Mouse (Mus musculus) limb, embryonic 15.5 days (tissue): ENCODE measurements around the gene Tfap2b. TPM values are rescaled to one million over a fixed set of nuclear protein-coding genes. Genes with fewer than 3 reads are reported as not detected.

Source experiments
- ATAC-seq: fragments of 200-750 bp; cut with Nextera tagmentation; 2 replicates; pipeline ENCODE4 v1.8.0; 2017; ENCODE audit warnings: low read depth, moderate TSS enrichment; ENCODE audit not compliant: insufficient number of reproducible peaks, low FRiP score, low TSS enrichment
- H3K27ac ChIP-seq: fragments of 300-500 bp; sonication (generic); 2 replicates; pipeline ENCODE4 v1.5.1; 2015; ENCODE audit warnings: moderate library complexity, mild to moderate bottlenecking, inconsistent platforms
- H3K27me3 ChIP-seq: fragments of 300-500 bp; sonication (generic); 2 replicates; pipeline ENCODE4 v1.6.1; 2015; ENCODE audit warnings: inconsistent platforms
- H3K36me3 ChIP-seq: fragments of 300-500 bp; sonication (generic); 2 replicates; pipeline ENCODE4 v1.6.1; 2015; ENCODE audit warnings: inconsistent platforms
- H3K4me1 ChIP-seq: fragments of 300-500 bp; sonication (generic); 2 replicates; pipeline ENCODE4 v1.6.1; 2015; ENCODE audit warnings: inconsistent platforms
- H3K4me2 ChIP-seq: fragments of 300-500 bp; sonication (generic); 2 replicates; pipeline ENCODE4 v1.6.1; 2015; ENCODE audit warnings: mild to moderate bottlenecking, inconsistent platforms
- H3K4me3 ChIP-seq: fragments of 300-500 bp; sonication (generic); 2 replicates; pipeline ENCODE4 v1.5.1; 2015; ENCODE audit warnings: mild to moderate bottlenecking, inconsistent platforms
- H3K9ac ChIP-seq: fragments of 300-500 bp; sonication (generic); 2 replicates; pipeline ENCODE4 v1.6.1; 2015; ENCODE audit warnings: inconsistent platforms
- H3K9me3 ChIP-seq: fragments of 300-500 bp; sonication (generic); 2 replicates; pipeline ENCODE4 v1.6.1; 2016; ENCODE audit warnings: inconsistent platforms
- WGBS: fragments of 180-500 bp; shearing (Covaris S2); methylation state at CpG from one replicate; pipeline ENCODE4 v1.1.7; 2015; 5-methylcytosine and 5-hydroxymethylcytosine counted together
- polyA plus RNA-seq: library from polyadenylated mRNA; unstranded; fragments of >200 nt; fragmentation: Nextera tagmentation; extraction: Ambion mirVana; gene quantifications from 2 replicates; pipeline ENCODE4 v1.2.1, GENCODE M21; 2015

Gene Tfap2b
- polyA plus RNA-seq, 1 experiment from 2014 or later: 57.8 TPM

DNA sequence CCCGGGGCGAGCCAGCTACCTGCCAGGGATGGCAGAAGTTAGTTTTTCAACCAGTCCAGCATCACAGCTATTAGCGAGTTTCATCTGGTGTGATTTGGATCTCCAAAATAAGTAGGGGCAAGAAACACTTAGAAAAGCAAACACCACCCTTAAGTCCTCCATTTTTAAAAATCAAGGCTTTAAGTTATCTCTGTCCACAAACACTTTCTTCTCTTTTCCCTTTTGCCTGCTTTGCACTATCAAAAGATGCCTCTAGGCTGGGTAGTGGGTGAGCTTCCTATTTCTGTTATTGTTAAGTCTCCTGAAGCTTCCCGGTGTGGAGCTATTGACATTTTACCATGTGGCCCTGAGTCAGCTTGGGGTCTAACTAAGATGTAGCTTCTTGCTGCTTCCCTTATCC is 4.5 kb downstream of the Tfap2b start:
- H3K4me3 ChIP-seq: peak overlapping the region; percentile 45
- no peaks in the 10 kb centered on the region for H3K36me3 ChIP-seq
- no peaks in the 10 kb centered on the region for H3K9me3 ChIP-seq
- no peak for ATAC-seq
- peak overlapping the region; percentile 73 for H3K27ac ChIP-seq
- peaks cover 10% of the 10 kb centered on the region; the same call in 1 of the 2 replicates for H3K4me1 ChIP-seq
- H3K4me2 ChIP-seq: peak overlapping the region; percentile 22; the same call in 1 of the 2 replicates
- peaks cover 65% of the 10 kb centered on the region for H3K27me3 ChIP-seq
- 0 out of 2 replicates have a peak overlapping the region, but pooled peaks have one; percentile 7 for H3K9ac ChIP-seq
- WGBS: 8% methylated on average over 4 of the region's 4 CpGs

DNA sequence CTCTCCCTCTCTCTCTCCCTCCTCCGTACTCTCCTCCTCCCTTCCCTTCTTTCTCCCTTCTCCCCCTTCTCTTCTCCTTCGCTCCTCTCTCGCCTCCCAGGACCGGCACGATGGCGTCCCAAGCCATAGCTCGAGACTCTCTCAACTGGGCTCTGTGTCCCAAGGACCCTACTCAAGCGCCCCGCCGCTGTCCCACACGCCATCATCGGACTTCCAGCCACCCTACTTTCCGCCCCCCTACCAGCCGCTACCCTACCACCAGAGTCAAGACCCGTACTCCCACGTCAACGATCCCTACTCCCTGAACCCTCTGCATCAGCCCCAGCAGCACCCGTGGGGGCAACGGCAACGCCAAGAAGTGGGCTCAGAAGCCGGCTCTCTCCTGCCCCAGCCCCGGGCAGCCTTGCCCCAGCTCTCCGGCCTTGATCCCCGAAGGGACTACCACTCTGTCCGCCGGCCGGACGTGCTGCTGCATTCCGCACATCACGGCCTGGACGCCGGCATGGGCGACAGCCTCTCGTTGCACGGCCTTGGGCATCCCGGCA is 5.2 kb downstream of the Tfap2b start:
- no peak for ATAC-seq
- peak overlapping the region; percentile 31; the same call in 1 of the 2 replicates for H3K9ac ChIP-seq
- H3K4me1 ChIP-seq: peaks cover 10% of the 10 kb centered on the region; the same call in 1 of the 2 replicates
- H3K36me3 ChIP-seq: no peaks in the 10 kb centered on the region
- peak overlapping the region; percentile 45 for H3K4me3 ChIP-seq
- H3K9me3 ChIP-seq: no peaks in the 10 kb centered on the region
- peak overlapping the region; percentile 37 for H3K4me2 ChIP-seq
- peaks cover 66% of the 10 kb centered on the region for H3K27me3 ChIP-seq
- peak overlapping the region; percentile 40 for H3K27ac ChIP-seq
- under 1% methylated on average over 36 of the region's 36 CpGs for WGBS

- Histone ChIP-seq H3K4me1 (peaks cover 4% of the 10 kb centered on the region; the same call in 1 of the 2 replicates), H3K4me2 (peak overlapping the region; percentile 26), H3K27ac (no peak overlapping the region), H3K36me3 (no peaks in the 10 kb centered on the region), H3K27me3 (peaks cover 77% of the 10 kb centered on the region), H3K4me3 (no peak overlapping the region), H3K9me3 (no peaks in the 10 kb centered on the region), H3K9ac (no peak overlapping the region)
- no peak for ATAC-seq
- 4% methylated on average over 16 of the region's 16 CpGs for WGBS
Measured at GRCm38 (mm10) chr1:19217391-19217790, 8.7 kb downstream of the Tfap2b start.

DNA sequence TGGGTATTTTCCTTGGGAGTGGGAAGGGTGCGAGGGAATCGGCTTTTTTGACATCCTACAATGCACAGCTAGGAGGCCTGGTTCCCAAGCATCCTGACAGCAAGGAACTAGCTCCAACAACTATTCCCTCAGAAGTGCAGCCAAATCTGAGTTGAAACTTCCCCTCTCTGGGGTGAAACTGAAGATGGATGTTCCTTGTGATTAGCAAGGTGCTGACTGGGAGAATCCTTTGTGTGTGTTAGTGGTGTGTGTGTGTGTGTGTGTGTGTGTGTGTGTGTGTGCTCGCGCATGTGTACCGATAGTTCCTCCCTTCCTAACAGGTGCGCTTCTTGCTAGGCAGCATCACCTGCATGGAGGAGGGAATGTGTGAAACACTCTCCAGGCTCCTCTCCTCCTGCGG is 9.5 kb downstream of the Tfap2b start:
- no peak overlapping the region for H3K27ac ChIP-seq
- no peak overlapping the region for H3K4me3 ChIP-seq
- no peak for ATAC-seq
- H3K9me3 ChIP-seq: no peaks in the 10 kb centered on the region
- no peak overlapping the region for H3K9ac ChIP-seq
- H3K27me3 ChIP-seq: peaks cover 73% of the 10 kb centered on the region
- H3K4me1 ChIP-seq: peaks cover 4% of the 10 kb centered on the region; the same call in 1 of the 2 replicates
- H3K36me3 ChIP-seq: no peaks in the 10 kb centered on the region
- no peak overlapping the region for H3K4me2 ChIP-seq
- WGBS: 11% methylated on average over 7 of the region's 7 CpGs

DNA sequence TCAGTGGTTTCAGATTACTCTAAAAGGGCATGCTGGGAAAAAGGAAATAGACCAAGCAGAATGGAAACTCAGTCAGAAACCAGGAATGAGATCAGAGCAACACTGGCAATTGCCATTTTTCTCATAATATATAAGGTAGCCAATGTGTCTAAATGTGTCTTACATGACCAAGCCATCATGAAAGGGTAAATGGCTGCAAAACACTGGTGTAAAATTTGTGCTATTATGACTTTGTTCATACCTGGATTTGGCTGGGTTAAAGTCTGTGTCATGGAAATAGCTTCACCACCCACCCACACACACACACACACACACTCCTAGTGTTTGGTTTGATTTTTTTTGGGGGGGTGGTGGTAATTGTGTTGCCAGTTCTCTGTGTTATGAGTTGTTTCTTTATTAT is 10.7 kb downstream of the Tfap2b start:
- no peak for ATAC-seq
- Histone ChIP-seq H3K36me3 (no peaks in the 10 kb centered on the region), H3K9me3 (no peaks in the 10 kb centered on the region), H3K27ac (no peak overlapping the region), H3K27me3 (peaks cover 74% of the 10 kb centered on the region), H3K4me2 (no peak overlapping the region), H3K4me1 (no peaks in the 10 kb centered on the region), H3K4me3 (no peak overlapping the region), H3K9ac (no peak overlapping the region)

GRCm38 (mm10) chr1:19220564-19220963 is 11.8 kb downstream of the Tfap2b start:
- H3K9ac ChIP-seq: no peak overlapping the region
- H3K4me2 ChIP-seq: no peak overlapping the region
- WGBS: 7% methylated on average over 1 of the region's 1 CpGs
- H3K4me3 ChIP-seq: no peak overlapping the region
- H3K27ac ChIP-seq: no peak overlapping the region
- no peaks in the 10 kb centered on the region for H3K9me3 ChIP-seq
- H3K4me1 ChIP-seq: no peaks in the 10 kb centered on the region
- peaks cover 73% of the 10 kb centered on the region for H3K27me3 ChIP-seq
- no peak for ATAC-seq
- H3K36me3 ChIP-seq: no peaks in the 10 kb centered on the region

DNA sequence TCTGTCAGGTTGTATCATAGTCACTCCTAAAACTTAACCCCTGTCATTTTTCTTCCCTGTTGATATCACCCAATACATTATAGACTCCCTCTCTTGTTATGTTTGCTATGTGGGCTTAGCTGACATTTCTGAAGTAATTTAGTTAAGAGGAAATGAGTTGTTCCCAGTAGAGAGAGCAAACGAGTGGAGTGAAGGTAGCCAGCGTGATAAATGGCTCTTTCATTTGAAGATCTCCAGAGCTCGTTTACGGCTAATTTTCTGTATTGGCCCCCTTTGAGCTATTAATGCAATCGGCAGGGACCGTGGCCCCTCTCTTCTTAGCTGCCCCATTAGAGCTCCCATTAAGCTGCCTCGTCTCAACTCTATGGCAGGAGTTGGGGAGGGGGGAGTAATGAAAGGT is 12.9 kb downstream of the Tfap2b start:
- H3K9ac ChIP-seq: no peak overlapping the region
- H3K9me3 ChIP-seq: no peaks in the 10 kb centered on the region
- no peak overlapping the region for H3K27ac ChIP-seq
- H3K4me2 ChIP-seq: no peak overlapping the region
- H3K4me1 ChIP-seq: no peaks in the 10 kb centered on the region
- no peaks in the 10 kb centered on the region for H3K36me3 ChIP-seq
- no peak overlapping the region for H3K4me3 ChIP-seq
- 2% methylated on average over 7 of the region's 7 CpGs for WGBS
- H3K27me3 ChIP-seq: peaks cover 71% of the 10 kb centered on the region
- ATAC-seq: no peak

DNA sequence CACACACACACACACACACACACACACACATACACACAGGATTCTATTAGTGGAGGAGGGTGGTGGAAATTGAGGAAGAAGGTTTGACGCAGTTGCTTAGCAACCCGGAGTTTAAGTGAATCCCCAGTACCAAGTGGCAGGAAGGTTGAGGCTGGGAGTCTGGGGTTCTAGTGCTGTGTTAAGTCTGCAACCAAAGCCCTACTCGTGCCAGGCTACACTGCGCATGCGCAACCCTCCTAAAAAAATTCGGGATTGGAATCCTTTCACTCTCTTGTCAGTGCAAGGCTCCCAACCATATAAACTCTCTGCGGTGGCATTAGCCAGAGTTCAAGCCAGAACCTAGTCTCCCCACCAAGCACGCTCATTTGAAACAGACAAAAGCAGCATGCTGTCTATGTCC is 18.0 kb downstream of the Tfap2b start:
- WGBS: 11% methylated on average over 8 of the region's 8 CpGs
- no peak for ATAC-seq

DNA sequence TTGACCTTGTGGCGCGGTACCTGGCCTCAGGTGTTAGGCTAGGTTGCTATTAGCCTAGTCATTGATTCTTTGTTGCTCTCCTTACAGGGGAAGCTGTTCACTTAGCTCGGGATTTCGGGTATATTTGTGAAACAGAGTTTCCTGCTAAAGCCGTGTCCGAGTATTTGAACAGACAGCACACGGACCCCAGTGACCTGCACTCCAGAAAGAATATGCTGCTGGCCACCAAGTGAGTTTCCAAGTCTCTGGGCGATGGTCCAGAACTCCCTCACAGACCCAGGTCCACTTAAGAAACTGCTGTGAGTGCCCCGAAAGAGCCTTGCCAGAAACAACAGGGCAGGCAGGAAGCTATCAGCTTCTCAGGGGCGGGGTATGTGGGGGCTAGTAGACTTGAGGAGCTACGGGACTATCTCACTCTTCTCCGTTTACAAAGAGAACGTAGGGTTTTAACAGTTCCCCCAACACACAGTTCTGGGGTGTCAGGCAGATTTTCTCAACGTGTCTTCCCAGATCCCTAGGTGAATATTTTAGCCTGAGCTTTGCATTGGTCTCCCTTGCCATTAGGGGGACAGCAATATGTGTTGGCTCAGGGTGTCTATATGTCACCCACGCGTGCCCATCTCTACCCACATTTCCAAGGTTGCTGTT is 22.3 kb downstream of the Tfap2b start:
- WGBS: 5% methylated on average over 16 of the region's 16 CpGs
- H3K4me2 ChIP-seq: no peak overlapping the region
- peaks cover 61% of the 10 kb centered on the region for H3K27me3 ChIP-seq
- H3K9me3 ChIP-seq: no peaks in the 10 kb centered on the region
- no peak overlapping the region for H3K4me3 ChIP-seq
- H3K27ac ChIP-seq: peak overlapping the region; percentile 61
- peak; percentile 21; the same call in 1 of the 2 replicates for ATAC-seq
- peaks cover 12% of the 10 kb centered on the region; the same call in 1 of the 2 replicates for H3K4me1 ChIP-seq
- no peaks in the 10 kb centered on the region for H3K36me3 ChIP-seq
- no peak overlapping the region for H3K9ac ChIP-seq

More for the DNA sequence above, 18.0 kb downstream of the Tfap2b start:
- Histone ChIP-seq H3K27ac (no peak overlapping the region), H3K4me3 (no peak overlapping the region), H3K9me3 (no peaks in the 10 kb centered on the region), H3K4me2 (no peak overlapping the region), H3K27me3 (peaks cover 65% of the 10 kb centered on the region), H3K9ac (no peak overlapping the region), H3K36me3 (no peaks in the 10 kb centered on the region), H3K4me1 (peaks cover 8% of the 10 kb centered on the region; the same call in 1 of the 2 replicates)

DNA sequence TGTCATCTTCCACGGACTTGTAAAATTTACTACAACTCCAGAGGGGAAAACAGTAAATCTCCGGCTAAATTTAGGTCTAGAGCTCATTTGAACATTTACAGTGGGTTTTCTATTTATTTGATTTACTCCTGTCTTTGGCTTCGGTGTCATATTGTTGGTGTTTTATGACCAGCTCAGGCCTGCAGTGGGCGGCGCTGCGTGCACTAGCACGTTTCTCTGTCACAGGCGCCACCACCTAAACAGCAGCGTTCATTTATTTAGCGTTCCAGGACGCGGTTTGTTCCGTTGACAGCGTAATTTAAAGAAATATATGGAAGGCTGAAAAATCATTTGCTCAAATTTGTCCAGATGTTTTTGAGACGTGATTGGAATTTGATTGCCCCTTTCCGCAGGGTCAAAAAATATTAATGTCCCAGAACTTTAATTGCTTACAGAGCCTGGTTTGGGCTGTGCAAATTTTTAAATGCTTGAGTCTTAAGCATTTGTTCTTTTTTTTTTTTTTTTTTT is 22.9 kb downstream of the Tfap2b start:
- peaks cover 14% of the 10 kb centered on the region for H3K4me1 ChIP-seq
- peaks cover 63% of the 10 kb centered on the region for H3K27me3 ChIP-seq
- no peaks in the 10 kb centered on the region for H3K36me3 ChIP-seq
- no peak overlapping the region for H3K9ac ChIP-seq
- 3% methylated on average over 16 of the region's 16 CpGs for WGBS
- H3K27ac ChIP-seq: peak overlapping the region; percentile 61
- H3K9me3 ChIP-seq: no peaks in the 10 kb centered on the region
- H3K4me3 ChIP-seq: no peak overlapping the region
- H3K4me2 ChIP-seq: no peak overlapping the region
- no peak for ATAC-seq

- no peak overlapping the region for H3K4me3 ChIP-seq
- H3K4me1 ChIP-seq: peaks cover 13% of the 10 kb centered on the region
- WGBS: 19% methylated on average over 1 of the region's 1 CpGs
- no peak overlapping the region for H3K4me2 ChIP-seq
- H3K27ac ChIP-seq: no peak overlapping the region
- H3K9ac ChIP-seq: no peak overlapping the region
- no peak for ATAC-seq
- H3K9me3 ChIP-seq: no peaks in the 10 kb centered on the region
- H3K36me3 ChIP-seq: no peaks in the 10 kb centered on the region
- peaks cover 63% of the 10 kb centered on the region for H3K27me3 ChIP-seq
Measured at GRCm38 (mm10) chr1:19232743-19233142, 24.0 kb downstream of the Tfap2b start.

- ATAC-seq: no peak
- peak overlapping the region; percentile 50; the same call in 1 of the 2 replicates for H3K27ac ChIP-seq
- H3K9me3 ChIP-seq: no peaks in the 10 kb centered on the region
- WGBS: 6% methylated on average over 19 of the region's 19 CpGs
- H3K4me3 ChIP-seq: no peak overlapping the region
- peaks cover 13% of the 10 kb centered on the region for H3K4me1 ChIP-seq
- H3K9ac ChIP-seq: no peak overlapping the region
- H3K27me3 ChIP-seq: peaks cover 60% of the 10 kb centered on the region
- H3K36me3 ChIP-seq: no peaks in the 10 kb centered on the region
- 0 out of 2 replicates have a peak overlapping the region, but pooled peaks have one; percentile 10 for H3K4me2 ChIP-seq
Measured at GRCm38 (mm10) chr1:19233857-19234256, 25.1 kb downstream of the Tfap2b start.
